Mouse (Mus musculus) kidney, embryonic 14.5 days (tissue): Measurements from ENCODE around the gene Cebpb. TPM values are rescaled to one million over a fixed set of nuclear protein-coding genes. Genes with fewer than 3 reads are reported as not detected.

Source experiments
- ATAC-seq: fragments of 200-750 bp; cut with Nextera tagmentation; 2 replicates; pipeline ENCODE4 v1.8.0; 2017; ENCODE audit warnings: moderate number of reproducible peaks, mild to moderate bottlenecking, moderate TSS enrichment, moderate library complexity; ENCODE audit not compliant: low FRiP score, low TSS enrichment
- H3K27ac ChIP-seq: fragments of 300-500 bp; sonication (generic); 2 replicates; pipeline ENCODE4 v1.5.1; 2014; ENCODE audit warnings: low read depth, mild to moderate bottlenecking, low read length, moderate library complexity, mixed read lengths
- H3K27me3 ChIP-seq: fragments of 300-500 bp; sonication (generic); 2 replicates; pipeline ENCODE4 v1.6.1; 2014; ENCODE audit warnings: mild to moderate bottlenecking, low read length; ENCODE audit not compliant: control insufficient read depth, insufficient read depth
- H3K36me3 ChIP-seq: fragments of 300-500 bp; sonication (generic); 2 replicates; pipeline ENCODE4 v1.6.1; 2014; ENCODE audit warnings: low read length, mixed read lengths; ENCODE audit not compliant: control insufficient read depth, insufficient read depth
- H3K4me1 ChIP-seq: fragments of 300-500 bp; sonication (generic); 2 replicates; pipeline ENCODE4 v1.6.1; 2014; ENCODE audit warnings: low read length, mixed read lengths; ENCODE audit not compliant: control insufficient read depth, insufficient read depth
- H3K4me2 ChIP-seq: fragments of 300-500 bp; sonication (generic); replicated peaks from 2 replicates; pipeline ENCODE4 v1.6.1; 2014; ENCODE audit warnings: low read depth, mild to moderate bottlenecking, low read length
- H3K4me3 ChIP-seq: fragments of 300-500 bp; sonication (generic); 2 replicates; pipeline ENCODE4 v1.5.1; 2014; ENCODE audit warnings: mild to moderate bottlenecking, low read length
- H3K9ac ChIP-seq: fragments of 300-500 bp; sonication (generic); 2 replicates; pipeline ENCODE4 v1.6.1; 2014; ENCODE audit warnings: low read depth, mild to moderate bottlenecking, low read length, moderate library complexity
- H3K9me3 ChIP-seq: fragments of 300-500 bp; sonication (generic); 2 replicates; pipeline ENCODE4 v1.6.1; 2016; ENCODE audit warnings: low read length; ENCODE audit not compliant: control insufficient read depth
- WGBS: fragments of 180-500 bp; shearing (Covaris S2); extraction: QIAGEN DNeasy Blood & Tissue Kit; methylation state at CpG from one replicate; pipeline ENCODE4 v1.1.7; 2014; 5-methylcytosine and 5-hydroxymethylcytosine counted together
- polyA plus RNA-seq: library from polyadenylated mRNA; unstranded; fragments of >200 nt; fragmentation: Nextera tagmentation; extraction: Ambion mirVana; gene quantifications from 2 replicates; pipeline ENCODE4 v1.2.1, GENCODE M21; 2014

Cebpb gene
- polyA plus RNA-seq, 1 experiment from 2014 or later = 7.7 TPM

GRCm38 (mm10) chr2:167661270-167662203 is 27.2 kb upstream of the Cebpb start, which contains the start of gene Gm20431:
Gene Gm20431 (minus strand): TSS chr2:167661496.
- peak within 1 kb of the TSS; percentile 68 for H3K27ac ChIP-seq
- no peaks in the 10 kb centered on the region for H3K27me3 ChIP-seq
- H3K4me2 ChIP-seq = peak within 1 kb of the TSS; percentile 79
- no peaks in the 10 kb centered on the region for H3K36me3 ChIP-seq
- peak within 1 kb of the TSS; percentile 94 for H3K9ac ChIP-seq
- peak; percentile 96 for ATAC-seq
- H3K4me1 ChIP-seq = peaks cover 17% of the 10 kb centered on the region
- peak within 1 kb of the TSS; percentile 87 for H3K4me3 ChIP-seq
- under 1% methylated on average over 89 of the region's 110 CpGs for WGBS
- H3K9me3 ChIP-seq = no peaks in the 10 kb centered on the region

- Histone ChIP-seq H3K4me1 (peaks cover 15% of the 10 kb centered on the region), H3K4me2 (no peak overlapping the region), H3K4me3 (no peak overlapping the region), H3K27ac (no peak overlapping the region), H3K27me3 (no peaks in the 10 kb centered on the region), H3K9me3 (no peaks in the 10 kb centered on the region), H3K9ac (no peak overlapping the region; the same call in 1 of the 2 replicates), H3K36me3 (no peaks in the 10 kb centered on the region)
- ATAC-seq = no peak
- 54% methylated on average over 6 of the region's 6 CpGs for WGBS
These were observed 26.0 kb upstream of the Cebpb start for GRCm38 (mm10) chr2:167662713-167663112.

GRCm38 (mm10) chr2:167665972-167666713 is 22.6 kb upstream of the Cebpb start:
- no peak overlapping the region for H3K4me3 ChIP-seq
- 76% methylated on average over 18 of the region's 18 CpGs for WGBS
- H3K27me3 ChIP-seq = no peaks in the 10 kb centered on the region
- H3K9me3 ChIP-seq = no peaks in the 10 kb centered on the region
- no peak for ATAC-seq
- no peak overlapping the region for H3K27ac ChIP-seq
- H3K36me3 ChIP-seq = no peaks in the 10 kb centered on the region
- 0 out of 2 replicates have a peak, but pooled peaks cover 3% of the 10 kb centered on the region for H3K4me1 ChIP-seq
- H3K9ac ChIP-seq = no peak overlapping the region
- no peak overlapping the region for H3K4me2 ChIP-seq

DNA sequence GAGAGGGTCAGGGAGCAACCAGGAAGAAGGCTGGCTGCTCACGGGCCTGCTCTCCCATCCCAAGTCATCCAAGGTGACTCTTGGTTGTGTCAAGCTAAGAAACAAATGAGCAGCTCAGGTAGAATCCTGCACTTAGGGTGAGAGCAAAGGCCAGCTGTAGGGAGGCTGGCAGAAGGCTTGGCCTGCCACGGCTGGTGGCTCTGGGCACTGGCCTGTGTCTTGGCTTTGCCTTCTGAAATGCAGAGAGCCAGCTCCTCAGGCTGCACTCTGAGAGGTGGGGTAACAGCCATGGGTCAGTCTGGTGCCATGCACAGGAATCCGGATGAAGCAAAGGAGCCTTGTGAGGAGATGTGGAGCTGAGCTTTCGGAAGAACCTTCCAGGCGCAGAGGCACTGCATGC is 20.3 kb upstream of the Cebpb start:
- 79% methylated on average over 5 of the region's 5 CpGs for WGBS
- H3K36me3 ChIP-seq = no peaks in the 10 kb centered on the region

DNA sequence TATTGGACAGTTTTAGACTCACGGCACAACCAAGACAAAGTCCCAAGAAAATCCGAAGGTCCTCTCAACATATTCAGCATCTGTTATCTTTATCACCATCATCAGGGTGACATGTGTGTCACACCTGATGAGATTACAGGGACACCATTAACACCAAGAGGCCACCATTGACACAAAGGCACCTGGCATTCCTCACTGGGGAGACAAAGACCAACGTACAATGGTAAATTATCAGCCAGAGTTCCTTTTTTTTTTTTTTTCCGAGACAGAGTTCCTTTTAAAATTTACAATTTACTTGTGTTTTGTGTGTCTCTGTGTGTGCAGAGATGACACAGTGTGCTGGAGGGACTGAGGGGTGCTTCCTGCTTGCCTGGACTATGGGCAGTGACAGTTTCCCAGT is 19.3 kb upstream of the Cebpb start:
- H3K27ac ChIP-seq = no peak overlapping the region
- 0 out of 2 replicates have a peak, but pooled peaks cover 3% of the 10 kb centered on the region for H3K4me1 ChIP-seq
- ATAC-seq = no peak
- H3K9me3 ChIP-seq = no peaks in the 10 kb centered on the region
- no peak overlapping the region for H3K4me3 ChIP-seq
- H3K36me3 ChIP-seq = no peaks in the 10 kb centered on the region
- no peak overlapping the region for H3K4me2 ChIP-seq
- no peaks in the 10 kb centered on the region for H3K27me3 ChIP-seq
- 70% methylated on average over 4 of the region's 4 CpGs for WGBS
- H3K9ac ChIP-seq = no peak overlapping the region

More for the DNA sequence above, 20.3 kb upstream of the Cebpb start:
- Histone ChIP-seq H3K4me3 (no peak overlapping the region), H3K9ac (no peak overlapping the region), H3K27ac (no peak overlapping the region), H3K4me2 (no peak overlapping the region), H3K27me3 (no peaks in the 10 kb centered on the region), H3K9me3 (no peaks in the 10 kb centered on the region), H3K4me1 (0 out of 2 replicates have a peak, but pooled peaks cover 3% of the 10 kb centered on the region)
- ATAC-seq = no peak

GRCm38 (mm10) chr2:167671101-167671633 is 17.5 kb upstream of the Cebpb start:
- Histone ChIP-seq H3K27me3 (no peaks in the 10 kb centered on the region), H3K9ac (no peak overlapping the region), H3K36me3 (no peaks in the 10 kb centered on the region), H3K4me3 (no peak overlapping the region), H3K27ac (no peak overlapping the region), H3K9me3 (no peaks in the 10 kb centered on the region), H3K4me1 (0 out of 2 replicates have a peak, but pooled peaks cover 3% of the 10 kb centered on the region), H3K4me2 (no peak overlapping the region)
- no peak for ATAC-seq
- WGBS = 85% methylated on average over 5 of the region's 5 CpGs

- no peaks in the 10 kb centered on the region for H3K27me3 ChIP-seq
- H3K9me3 ChIP-seq = no peaks in the 10 kb centered on the region
- H3K4me3 ChIP-seq = no peak overlapping the region
- ATAC-seq = 0 out of 2 replicates have a peak, but pooled peaks have one; percentile 32
- 26% methylated on average over 13 of the region's 13 CpGs for WGBS
- H3K9ac ChIP-seq = no peak overlapping the region
- H3K36me3 ChIP-seq = no peaks in the 10 kb centered on the region
- 0 out of 2 replicates have a peak, but pooled peaks cover 3% of the 10 kb centered on the region for H3K4me1 ChIP-seq
- no peak overlapping the region for H3K27ac ChIP-seq
- H3K4me2 ChIP-seq = no peak overlapping the region
These were observed 16.5 kb upstream of the Cebpb start for GRCm38 (mm10) chr2:167672212-167672685.

- Histone ChIP-seq H3K36me3 (no peaks in the 10 kb centered on the region), H3K27me3 (no peaks in the 10 kb centered on the region), H3K4me1 (0 out of 2 replicates have a peak, but pooled peaks cover 3% of the 10 kb centered on the region), H3K9ac (no peak overlapping the region), H3K4me3 (no peak overlapping the region), H3K4me2 (no peak overlapping the region), H3K27ac (no peak overlapping the region), H3K9me3 (no peaks in the 10 kb centered on the region)
- WGBS = 40% methylated on average over 14 of the region's 14 CpGs
- no peak for ATAC-seq
These were observed 13.4 kb upstream of the Cebpb start for GRCm38 (mm10) chr2:167675120-167675909.
